Mouse (Mus musculus): ENCODE results near the gene Stom. TPM values are rescaled to one million over a fixed set of nuclear protein-coding genes. Genes with fewer than 3 reads are reported as not detected.
A peak's percentile ranks its signal among the peaks of the same experiment; 100 is the strongest.

Stom gene
- polyA plus RNA-seq, 1 experiment from 2014 or later = 28.7 TPM

GRCm38 (mm10) chr2:35342605-35343004 is 5.8 kb upstream of the Stom start:
- H3K27ac ChIP-seq (ENCODE audit: low read depth, low read length) = no peak overlapping the region
- H3K9ac ChIP-seq (ENCODE audit: low read depth, low read length) = no peak overlapping the region
- no peak overlapping the region for H3K4me2 ChIP-seq (ENCODE audit: low read length)
- no peak overlapping the region for H3K4me3 ChIP-seq (ENCODE audit: low read length)
- H3K27me3 ChIP-seq (replicated peaks; ENCODE audit: control insufficient read depth, insufficient read depth, low read length) = no peaks in the 10 kb centered on the region
- no peaks in the 10 kb centered on the region for H3K9me3 ChIP-seq (ENCODE audit: control insufficient read depth, low read length)
- whole genome bisulfite sequencing = 84% methylated on average over 3 of the region's 3 CpGs
- ATAC-seq = no peak
- no peaks in the 10 kb centered on the region for H3K4me1 ChIP-seq (ENCODE audit: control insufficient read depth, insufficient read depth, low read depth, low read length)
- no peaks in the 10 kb centered on the region for H3K36me3 ChIP-seq (ENCODE audit: control insufficient read depth, insufficient read depth, low read length)

GRCm38 (mm10) chr2:35338707-35339106 is 1.9 kb upstream of the Stom start:
- no peak for ATAC-seq
- Histone ChIP-seq H3K27me3 (replicated peaks; ENCODE audit: control insufficient read depth, insufficient read depth, low read length) (no peaks in the 10 kb centered on the region), H3K27ac (ENCODE audit: low read depth, low read length) (no peak overlapping the region), H3K9me3 (ENCODE audit: control insufficient read depth, low read length) (no peaks in the 10 kb centered on the region), H3K4me3 (ENCODE audit: low read length) (no peak overlapping the region), H3K9ac (ENCODE audit: low read depth, low read length) (no peak overlapping the region), H3K36me3 (ENCODE audit: control insufficient read depth, insufficient read depth, low read length) (no peaks in the 10 kb centered on the region), H3K4me2 (ENCODE audit: low read length) (no peak overlapping the region), H3K4me1 (ENCODE audit: control insufficient read depth, insufficient read depth, low read depth, low read length) (peaks cover 15% of the 10 kb centered on the region)
- WGBS = 87% methylated on average over 6 of the region's 6 CpGs

- H3K4me3 ChIP-seq (ENCODE audit: low read length) = no peak overlapping the region
- no peak overlapping the region for H3K9ac ChIP-seq (ENCODE audit: low read depth, low read length)
- no peak overlapping the region for H3K27ac ChIP-seq (ENCODE audit: low read depth, low read length)
- H3K9me3 ChIP-seq (ENCODE audit: control insufficient read depth, low read length) = no peaks in the 10 kb centered on the region
- H3K36me3 ChIP-seq (ENCODE audit: control insufficient read depth, insufficient read depth, low read length) = no peaks in the 10 kb centered on the region
- H3K4me2 ChIP-seq (ENCODE audit: low read length) = no peak overlapping the region
- ATAC-seq = no peak
- peaks cover 15% of the 10 kb centered on the region for H3K4me1 ChIP-seq (ENCODE audit: control insufficient read depth, insufficient read depth, low read depth, low read length)
- H3K27me3 ChIP-seq (replicated peaks; ENCODE audit: control insufficient read depth, insufficient read depth, low read length) = no peaks in the 10 kb centered on the region
- 70% methylated on average over 1 of the region's 1 CpGs for WGBS
These were observed 1.3 kb upstream of the Stom start for GRCm38 (mm10) chr2:35338036-35338435.

- H3K4me1 ChIP-seq (ENCODE audit: control insufficient read depth, insufficient read depth, low read depth, low read length) = peaks cover 15% of the 10 kb centered on the region
- no peaks in the 10 kb centered on the region for H3K36me3 ChIP-seq (ENCODE audit: control insufficient read depth, insufficient read depth, low read length)
- H3K4me3 ChIP-seq (ENCODE audit: low read length) = peak overlapping the region; percentile 63
- H3K9me3 ChIP-seq (ENCODE audit: control insufficient read depth, low read length) = no peaks in the 10 kb centered on the region
- WGBS = 46% methylated on average over 10 of the region's 10 CpGs
- no peaks in the 10 kb centered on the region for H3K27me3 ChIP-seq (replicated peaks; ENCODE audit: control insufficient read depth, insufficient read depth, low read length)
- peak; percentile 14 for ATAC-seq
- peak overlapping the region; percentile 74 for H3K27ac ChIP-seq (ENCODE audit: low read depth, low read length)
- H3K4me2 ChIP-seq (ENCODE audit: low read length) = peak overlapping the region; percentile 65
- peak overlapping the region; percentile 60 for H3K9ac ChIP-seq (ENCODE audit: low read depth, low read length)
These were observed 643 bp upstream of the Stom start for GRCm38 (mm10) chr2:35337419-35337818.

- 9% methylated on average over 7 of the region's 7 CpGs for WGBS
- H3K27me3 ChIP-seq (replicated peaks; ENCODE audit: control insufficient read depth, insufficient read depth, low read length) = no peaks in the 10 kb centered on the region
- peak overlapping the region; percentile 60; the same call in 1 of the 2 replicates for H3K9ac ChIP-seq (ENCODE audit: low read depth, low read length)
- no peaks in the 10 kb centered on the region for H3K9me3 ChIP-seq (ENCODE audit: control insufficient read depth, low read length)
- H3K36me3 ChIP-seq (ENCODE audit: control insufficient read depth, insufficient read depth, low read length) = no peaks in the 10 kb centered on the region
- no peak for ATAC-seq
- peak overlapping the region; percentile 63 for H3K4me3 ChIP-seq (ENCODE audit: low read length)
- H3K27ac ChIP-seq (ENCODE audit: low read depth, low read length) = no peak overlapping the region
- H3K4me2 ChIP-seq (ENCODE audit: low read length) = peak overlapping the region; percentile 65
- peaks cover 15% of the 10 kb centered on the region for H3K4me1 ChIP-seq (ENCODE audit: control insufficient read depth, insufficient read depth, low read depth, low read length)
These were observed 1.2 kb downstream of the Stom start for GRCm38 (mm10) chr2:35335620-35336019.

GRCm38 (mm10) chr2:35333670-35334069 is 3.1 kb downstream of the Stom start:
- H3K4me1 ChIP-seq (ENCODE audit: control insufficient read depth, insufficient read depth, low read depth, low read length) = peaks cover 15% of the 10 kb centered on the region
- H3K4me2 ChIP-seq (ENCODE audit: low read length) = no peak overlapping the region
- H3K27me3 ChIP-seq (replicated peaks; ENCODE audit: control insufficient read depth, insufficient read depth, low read length) = no peaks in the 10 kb centered on the region
- no peak overlapping the region for H3K9ac ChIP-seq (ENCODE audit: low read depth, low read length)
- H3K27ac ChIP-seq (ENCODE audit: low read depth, low read length) = no peak overlapping the region
- H3K9me3 ChIP-seq (ENCODE audit: control insufficient read depth, low read length) = no peaks in the 10 kb centered on the region
- H3K4me3 ChIP-seq (ENCODE audit: low read length) = no peak overlapping the region
- no peaks in the 10 kb centered on the region for H3K36me3 ChIP-seq (ENCODE audit: control insufficient read depth, insufficient read depth, low read length)
- no peak for ATAC-seq

GRCm38 (mm10) chr2:35331205-35331604 is 5.6 kb downstream of the Stom start:
- H3K9ac ChIP-seq (ENCODE audit: low read depth, low read length) = no peak overlapping the region
- H3K9me3 ChIP-seq (ENCODE audit: control insufficient read depth, low read length) = no peaks in the 10 kb centered on the region
- H3K4me1 ChIP-seq (ENCODE audit: control insufficient read depth, insufficient read depth, low read depth, low read length) = peaks cover 11% of the 10 kb centered on the region
- no peaks in the 10 kb centered on the region for H3K36me3 ChIP-seq (ENCODE audit: control insufficient read depth, insufficient read depth, low read length)
- no peak for ATAC-seq
- no peak overlapping the region for H3K27ac ChIP-seq (ENCODE audit: low read depth, low read length)
- no peaks in the 10 kb centered on the region for H3K27me3 ChIP-seq (replicated peaks; ENCODE audit: control insufficient read depth, insufficient read depth, low read length)
- no peak overlapping the region for H3K4me3 ChIP-seq (ENCODE audit: low read length)
- 72% methylated on average over 2 of the region's 2 CpGs for WGBS
- H3K4me2 ChIP-seq (ENCODE audit: low read length) = no peak overlapping the region

GRCm38 (mm10) chr2:35329061-35329460 is 7.7 kb downstream of the Stom start:
- Histone ChIP-seq H3K4me3 (ENCODE audit: low read length) (no peak overlapping the region), H3K27me3 (replicated peaks; ENCODE audit: control insufficient read depth, insufficient read depth, low read length) (no peaks in the 10 kb centered on the region), H3K36me3 (ENCODE audit: control insufficient read depth, insufficient read depth, low read length) (no peaks in the 10 kb centered on the region), H3K27ac (ENCODE audit: low read depth, low read length) (no peak overlapping the region), H3K4me2 (ENCODE audit: low read length) (no peak overlapping the region), H3K9ac (ENCODE audit: low read depth, low read length) (no peak overlapping the region), H3K9me3 (ENCODE audit: control insufficient read depth, low read length) (no peaks in the 10 kb centered on the region), H3K4me1 (ENCODE audit: control insufficient read depth, insufficient read depth, low read depth, low read length) (no peaks in the 10 kb centered on the region)
- 88% methylated on average over 2 of the region's 2 CpGs for WGBS
- no peak for ATAC-seq

- 40% methylated on average over 11 of the region's 11 CpGs for WGBS
- H3K9me3 ChIP-seq (ENCODE audit: control insufficient read depth, low read length) = no peaks in the 10 kb centered on the region
- no peak for ATAC-seq
- no peak overlapping the region for H3K27ac ChIP-seq (ENCODE audit: low read depth, low read length)
- no peaks in the 10 kb centered on the region for H3K36me3 ChIP-seq (ENCODE audit: control insufficient read depth, insufficient read depth, low read length)
- no peaks in the 10 kb centered on the region for H3K27me3 ChIP-seq (replicated peaks; ENCODE audit: control insufficient read depth, insufficient read depth, low read length)
- no peak overlapping the region for H3K4me3 ChIP-seq (ENCODE audit: low read length)
- H3K4me1 ChIP-seq (ENCODE audit: control insufficient read depth, insufficient read depth, low read depth, low read length) = peaks cover 3% of the 10 kb centered on the region
- H3K9ac ChIP-seq (ENCODE audit: low read depth, low read length) = no peak overlapping the region
- H3K4me2 ChIP-seq (ENCODE audit: low read length) = no peak overlapping the region
These were observed 8.5 kb downstream of the Stom start for GRCm38 (mm10) chr2:35328064-35328792.
